Mouse (Mus musculus) ES-Bruce4 (cell line): ENCODE data around the gene Terf2. TPM values are rescaled to one million over a fixed set of nuclear protein-coding genes. Genes with fewer than 3 reads are reported as not detected.
A peak's percentile ranks its signal among the peaks of the same experiment; 100 is the strongest.

Source experiments
- H3K27ac ChIP-seq: 2 replicates; pipeline ENCODE4 v1.5.1; 2012; ENCODE audit warnings: low read length, inconsistent platforms; ENCODE audit not compliant: insufficient read depth
- H3K27me3 ChIP-seq: 2 replicates; pipeline ENCODE4 v1.6.1; 2012; ENCODE audit warnings: mild to moderate bottlenecking, low read length, inconsistent platforms; ENCODE audit not compliant: control insufficient read depth, poor library complexity, insufficient read depth, severe bottlenecking
- H3K36me3 ChIP-seq: 2 replicates; pipeline ENCODE4 v1.6.1; 2012; ENCODE audit warnings: inconsistent platforms, mild to moderate bottlenecking, low read length, moderate library complexity; ENCODE audit not compliant: control insufficient read depth, poor library complexity, insufficient read depth, severe bottlenecking
- H3K4me1 ChIP-seq: one replicate; pipeline ENCODE4 v1.8.1; 2011; ENCODE audit warnings: low read length; ENCODE audit not compliant: control insufficient read depth, insufficient read depth
- H3K4me3 ChIP-seq: 2 replicates; pipeline ENCODE4 v1.5.1; 2011; ENCODE audit warnings: low read depth, mild to moderate bottlenecking, low read length
- H3K9ac ChIP-seq: 2 replicates; pipeline ENCODE4 v1.6.1; 2012; ENCODE audit warnings: low read depth, mild to moderate bottlenecking, inconsistent platforms; ENCODE audit not compliant: poor library complexity, severe bottlenecking
- H3K9me3 ChIP-seq: replicated peaks from 2 replicates; pipeline ENCODE4 v1.6.1; 2012; ENCODE audit warnings: mild to moderate bottlenecking, low read length, inconsistent platforms; ENCODE audit not compliant: control insufficient read depth, poor library complexity, insufficient read depth, severe bottlenecking
- CTCF ChIP-seq: IDR thresholded peaks from one replicate; pipeline ENCODE4 v1.8.1; 2011; ENCODE audit warnings: low read depth, low read length
- EP300 ChIP-seq: IDR thresholded peaks from 2 replicates; pipeline ENCODE4 v1.6.1; 2011; ENCODE audit warnings: low read depth, low read length; ENCODE audit not compliant: insufficient read depth
- POLR2A ChIP-seq: IDR thresholded peaks from one replicate; pipeline ENCODE4 v1.8.1; 2011; ENCODE audit warnings: low read length; ENCODE audit not compliant: insufficient read depth
- polyA plus RNA-seq: library from polyadenylated mRNA; stranded (reverse); fragments of >200 nt; gene quantifications from 2 replicates; pipeline ENCODE4 v1.2.4, GENCODE M21; 2011; ENCODE audit warnings: low read depth; ENCODE audit not compliant: missing spikeins, insufficient read depth, insufficient read length

Gene Terf2
- polyA plus RNA-seq, 1 experiment = 48.6 TPM

DNA sequence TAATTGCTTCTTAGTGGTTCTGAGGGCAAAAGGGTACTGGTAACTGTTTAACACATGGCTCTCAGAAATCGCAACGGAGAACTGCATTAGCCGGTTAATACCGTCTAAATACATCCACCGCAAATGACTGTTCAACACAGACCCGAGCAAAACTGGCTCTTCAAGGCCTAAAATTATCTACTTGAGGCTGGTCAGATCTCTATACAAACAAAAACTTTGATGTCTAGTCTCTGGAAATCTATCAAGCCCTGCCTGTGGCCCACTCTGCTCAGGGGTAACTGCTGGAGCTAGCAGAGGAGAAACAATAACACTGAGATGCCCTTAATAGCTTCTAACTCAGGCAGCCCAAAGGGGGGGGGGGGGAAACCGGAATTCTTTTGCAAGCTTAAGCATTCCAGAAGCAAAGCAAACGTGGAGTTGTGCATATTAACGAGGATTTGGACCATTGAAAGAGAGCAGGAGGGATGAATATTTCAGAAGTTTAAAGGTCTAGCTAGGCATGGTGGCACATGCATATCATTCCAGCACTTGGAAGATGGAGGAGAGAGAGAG lies 26.8 kb upstream of the Terf2 start:
- H3K4me3 ChIP-seq = no peak overlapping the region
- H3K9ac ChIP-seq = no peak overlapping the region
- no peak overlapping the region for H3K27ac ChIP-seq
- H3K27me3 ChIP-seq = no peaks in the 10 kb centered on the region
- H3K36me3 ChIP-seq = no peaks in the 10 kb centered on the region
- peaks cover 7% of the 10 kb centered on the region for H3K4me1 ChIP-seq
- no peaks in the 10 kb centered on the region for H3K9me3 ChIP-seq
- TF ChIP-seq EP300 = no peak
- no peak for TF ChIP-seq POLR2A
- no peak for TF ChIP-seq CTCF

DNA sequence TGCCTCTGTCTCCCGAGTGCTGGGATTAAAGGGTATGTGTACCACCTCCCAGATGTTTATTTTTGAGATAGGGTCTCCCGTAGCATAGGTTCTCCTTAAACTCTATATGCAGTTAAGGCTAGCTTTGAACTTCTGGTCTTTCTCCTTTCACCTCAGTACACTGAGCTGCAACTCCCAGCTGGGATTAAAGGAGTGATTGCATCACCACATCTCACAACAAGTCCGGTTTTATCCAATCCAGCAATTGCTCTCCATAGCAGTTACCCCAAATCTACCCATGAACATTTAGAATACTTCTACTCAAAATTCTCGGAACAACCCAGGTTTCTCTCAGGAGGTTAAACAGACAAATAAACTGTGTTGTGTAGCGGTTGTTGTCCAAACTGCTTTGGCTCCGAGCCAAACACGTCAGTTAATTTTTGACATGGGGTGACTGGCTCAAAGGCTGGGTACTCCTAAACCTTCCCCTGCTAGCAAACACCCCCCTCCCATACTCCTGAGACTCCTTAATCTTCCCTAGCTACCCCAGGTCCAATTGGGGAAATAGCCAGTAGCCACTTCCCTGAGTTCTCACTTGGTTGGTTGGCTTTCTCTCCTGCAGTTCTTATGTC lies 25.4 kb upstream of the Terf2 start:
- Histone ChIP-seq H3K9ac (no peak overlapping the region), H3K36me3 (no peaks in the 10 kb centered on the region), H3K4me1 (peaks cover 7% of the 10 kb centered on the region), H3K27ac (no peak overlapping the region), H3K4me3 (no peak overlapping the region), H3K9me3 (no peaks in the 10 kb centered on the region), H3K27me3 (no peaks in the 10 kb centered on the region)
- no peak for TF ChIP-seq CTCF

DNA sequence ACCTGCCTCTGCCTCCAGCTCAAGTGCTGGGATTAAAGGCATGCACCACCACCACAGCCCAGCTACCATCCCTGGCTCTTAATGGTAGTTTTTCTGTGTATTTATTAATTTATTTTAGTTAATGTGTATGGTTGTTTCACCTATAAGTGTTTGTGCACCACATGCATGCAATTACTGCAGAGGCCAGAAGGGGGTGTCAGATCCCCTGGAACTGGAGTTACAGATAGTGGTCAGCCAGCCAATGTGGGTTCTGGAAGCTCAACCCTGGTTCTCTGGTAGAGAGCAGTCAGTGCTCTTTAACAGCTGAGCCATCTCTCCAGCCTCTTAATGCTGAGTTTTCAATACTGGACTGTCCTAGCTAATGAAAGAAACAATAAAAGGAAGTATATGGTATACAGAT lies 24.5 kb upstream of the Terf2 start:
- Histone ChIP-seq H3K9me3 (no peaks in the 10 kb centered on the region), H3K27me3 (no peaks in the 10 kb centered on the region), H3K4me1 (peaks cover 7% of the 10 kb centered on the region), H3K4me3 (no peak overlapping the region), H3K36me3 (no peaks in the 10 kb centered on the region), H3K9ac (no peak overlapping the region), H3K27ac (no peak overlapping the region)
- no peak for TF ChIP-seq EP300
- peak; percentile 47 for TF ChIP-seq CTCF
- no peak for TF ChIP-seq POLR2A

DNA sequence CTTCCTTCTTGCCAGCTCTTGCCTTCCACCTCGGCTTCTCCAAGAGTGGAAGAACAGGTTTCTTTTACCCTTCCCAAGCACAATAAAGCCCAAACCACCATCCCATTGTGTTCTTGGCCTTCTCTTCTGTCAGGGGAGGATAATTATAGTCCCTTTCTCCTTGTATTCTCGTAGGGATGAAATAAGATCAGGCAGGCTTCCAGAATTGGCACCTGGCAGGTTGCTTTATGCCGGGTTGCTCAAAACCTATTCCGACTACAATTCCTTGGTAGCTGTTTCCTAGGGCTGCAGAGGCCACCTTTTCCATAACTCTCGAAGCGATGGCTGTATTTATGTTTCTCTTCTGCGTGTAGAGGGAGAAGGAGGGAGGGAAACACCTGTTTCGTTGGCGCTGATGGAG lies 23.1 kb upstream of the Terf2 start:
- Histone ChIP-seq H3K27me3 (no peaks in the 10 kb centered on the region), H3K4me3 (no peak overlapping the region), H3K4me1 (peaks cover 9% of the 10 kb centered on the region), H3K36me3 (no peaks in the 10 kb centered on the region), H3K27ac (peak overlapping the region; percentile 3; the same call in 1 of the 2 replicates), H3K9me3 (no peaks in the 10 kb centered on the region), H3K9ac (no peak overlapping the region)
- no peak for TF ChIP-seq EP300
- TF ChIP-seq POLR2A = no peak
- no peak for TF ChIP-seq CTCF

DNA sequence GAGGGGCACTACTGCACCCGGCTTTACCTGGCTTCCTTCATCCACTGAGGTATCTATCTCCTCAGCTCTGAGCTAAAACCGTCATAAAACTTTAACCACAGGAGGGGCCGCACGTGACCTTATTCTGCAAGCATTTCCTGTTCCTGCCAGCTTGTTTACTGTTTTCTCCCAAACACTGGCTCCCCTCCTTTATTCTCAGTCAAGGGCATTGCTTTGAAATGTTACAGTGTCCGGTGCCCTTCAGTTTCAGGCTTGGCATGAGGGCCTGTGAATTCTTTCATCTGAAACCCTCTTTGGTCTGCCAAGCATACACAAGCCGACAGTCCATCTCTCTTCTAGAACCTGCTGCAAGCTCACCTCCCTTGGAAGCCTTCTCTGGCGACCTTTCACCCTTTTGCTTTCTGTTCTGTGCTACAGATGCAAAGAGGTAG lies 22.5 kb upstream of the Terf2 start:
- Histone ChIP-seq H3K4me3 (no peak overlapping the region), H3K27ac (0 out of 2 replicates have a peak overlapping the region, but pooled peaks have one; percentile 3), H3K9ac (no peak overlapping the region), H3K27me3 (no peaks in the 10 kb centered on the region), H3K36me3 (no peaks in the 10 kb centered on the region), H3K9me3 (no peaks in the 10 kb centered on the region), H3K4me1 (peaks cover 8% of the 10 kb centered on the region)
- TF ChIP-seq EP300 (no peak), POLR2A (no peak), CTCF (no peak)

DNA sequence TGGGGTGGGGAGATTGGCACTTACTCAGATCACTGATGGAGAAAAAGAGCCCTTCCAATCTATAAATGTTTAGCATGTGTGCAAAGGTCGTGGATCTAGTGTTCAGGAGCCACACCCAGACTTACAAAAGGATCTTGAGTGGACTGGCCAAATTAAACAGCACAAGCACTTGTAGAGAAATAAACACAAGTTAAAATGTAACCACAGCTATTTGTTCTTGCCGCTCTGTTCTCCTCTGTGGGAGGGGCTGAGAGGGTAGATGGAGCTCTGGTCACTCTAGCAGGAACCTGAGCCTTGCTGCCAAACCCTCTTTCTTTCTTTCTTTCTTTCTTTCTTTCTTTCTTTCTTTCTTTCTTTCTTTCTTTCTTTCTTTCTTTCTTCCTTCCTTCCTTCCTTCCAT lies 20.7 kb upstream of the Terf2 start:
- H3K9me3 ChIP-seq = no peaks in the 10 kb centered on the region
- no peaks in the 10 kb centered on the region for H3K36me3 ChIP-seq
- H3K4me3 ChIP-seq = no peak overlapping the region
- no peak overlapping the region for H3K9ac ChIP-seq
- H3K27me3 ChIP-seq = no peaks in the 10 kb centered on the region
- TF ChIP-seq EP300 = no peak
- TF ChIP-seq CTCF = no peak
- no peak for TF ChIP-seq POLR2A
- peaks cover 8% of the 10 kb centered on the region for H3K4me1 ChIP-seq
- H3K27ac ChIP-seq = no peak overlapping the region
